Mouse (Mus musculus) urinary bladder, postnatal 4 days (tissue): Measurements from ENCODE around the gene Gfap.

Experiments used
- DNase-seq, 2 experiments: peaks; one replicate each; pipeline ENCODE4 v3.0.0; 2021 to 2022; ENCODE audit warnings: low spot score in 2 of 2

Gene Gfap

DNA sequence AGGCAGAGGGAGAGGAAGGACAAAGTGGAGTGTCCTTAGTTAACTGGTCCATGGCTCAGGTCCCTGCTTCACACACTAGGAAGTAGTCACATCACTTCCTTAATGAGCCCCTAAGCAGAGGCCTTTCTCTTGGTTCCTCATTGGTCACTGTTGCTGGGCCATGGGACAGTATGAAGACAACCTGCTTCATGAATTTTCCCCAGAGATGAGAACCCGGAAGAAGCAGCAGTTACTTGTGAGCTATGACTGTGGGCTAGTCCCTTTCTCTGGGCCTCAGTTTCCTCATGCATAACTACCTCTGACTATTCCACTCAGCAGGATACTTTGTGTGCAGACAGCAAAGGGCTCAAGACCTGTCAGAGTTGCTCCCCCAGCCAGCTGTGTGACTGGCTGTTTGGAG is 63.3 kb downstream of the Gfap start:
- no peak for DNase-seq
